Mouse (Mus musculus) hindlimb bud, embryonic 11.5 days (tissue): ENCODE data around the gene Atp8b3.

Experiments used
- DNase-seq: peaks from one replicate; pipeline ENCODE4 v3.0.0-alpha.2; 2012; ENCODE audit warnings: low read depth, low spot score; ENCODE audit errors: extremely low spot score

Atp8b3 gene

GRCm38 (mm10) chr10:80538710-80539394 is at the start of gene Atp8b3:
TSS of gene Atp8b3 (minus strand) at chr10:80539124.
- DNase-seq: no peak

GRCm38 (mm10) chr10:80587305-80587657 is 48.4 kb upstream of the Atp8b3 start:
- DNase-seq: no peak

- no peak for DNase-seq
Measured at GRCm38 (mm10) chr10:80586407-80587304, 47.7 kb upstream of the Atp8b3 start.

- no peak for DNase-seq
Measured at GRCm38 (mm10) chr10:80585581-80585980, 46.7 kb upstream of the Atp8b3 start.

- DNase-seq: no peak
Measured at GRCm38 (mm10) chr10:80584642-80585552, 46.0 kb upstream of the Atp8b3 start.

GRCm38 (mm10) chr10:80584045-80584488 is 45.1 kb upstream of the Atp8b3 start:
- no peak for DNase-seq

GRCm38 (mm10) chr10:80583047-80583446 is 44.1 kb upstream of the Atp8b3 start:
- DNase-seq: no peak

- no peak for DNase-seq
Measured at GRCm38 (mm10) chr10:80578911-80579310, 40.0 kb upstream of the Atp8b3 start.

GRCm38 (mm10) chr10:80578131-80578750 is 39.3 kb upstream of the Atp8b3 start:
- DNase-seq: no peak

- DNase-seq: peak; percentile 77
Measured at GRCm38 (mm10) chr10:80577195-80578130, 38.5 kb upstream of the Atp8b3 start, which contains the start of gene Klf16. TSS of gene Klf16 (minus strand) at chr10:80577321.

- no peak for DNase-seq
Measured at GRCm38 (mm10) chr10:80576351-80577194, 37.6 kb upstream of the Atp8b3 start.

GRCm38 (mm10) chr10:80575925-80576324 is 37.0 kb upstream of the Atp8b3 start:
- no peak for DNase-seq

GRCm38 (mm10) chr10:80574896-80575295 is 36.0 kb upstream of the Atp8b3 start:
- DNase-seq: no peak

- DNase-seq: no peak
Measured at GRCm38 (mm10) chr10:80573944-80574343, 35.0 kb upstream of the Atp8b3 start.

- DNase-seq: no peak
Measured at GRCm38 (mm10) chr10:80572477-80572876, 33.6 kb upstream of the Atp8b3 start.

GRCm38 (mm10) chr10:80570871-80571836 is 32.2 kb upstream of the Atp8b3 start:
- DNase-seq: no peak

- DNase-seq: no peak
Measured at GRCm38 (mm10) chr10:80570419-80570818, 31.5 kb upstream of the Atp8b3 start.
